Mouse (Mus musculus): ENCODE measurements at regions not wholly inside any gene's neighbourhood (a gene's known extent, or its start where the extent isn't known, plus 50 kb on each side); places are given as distances from the start of the nearest gene placed in this dataset. TPM values are rescaled to one million over a fixed set of nuclear protein-coding genes. Genes with fewer than 3 reads are reported as not detected.

DNA sequence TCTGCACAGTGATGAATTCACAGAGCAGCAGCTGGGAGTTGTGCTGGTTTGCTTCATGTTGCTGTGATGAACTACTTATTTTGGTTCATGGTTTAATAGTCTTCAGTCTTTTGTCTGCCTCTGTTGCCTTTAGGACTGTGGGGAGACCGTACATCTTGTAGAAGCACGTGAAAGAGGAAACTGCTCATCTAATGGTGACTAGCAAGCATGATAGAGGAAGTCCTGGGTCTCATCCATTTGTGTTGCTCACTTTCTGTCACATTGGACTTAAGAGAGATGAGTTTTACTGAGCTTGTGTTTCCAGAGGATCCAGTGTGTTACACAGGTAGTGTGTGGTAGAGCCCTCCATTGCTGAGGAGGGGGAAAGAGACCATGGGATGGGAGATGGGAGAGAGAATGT is 67.6 kb upstream of the Prdm1 start:
- no peak for DNase-seq (ENCODE audit: low spot score in 2 of 2)

DNA sequence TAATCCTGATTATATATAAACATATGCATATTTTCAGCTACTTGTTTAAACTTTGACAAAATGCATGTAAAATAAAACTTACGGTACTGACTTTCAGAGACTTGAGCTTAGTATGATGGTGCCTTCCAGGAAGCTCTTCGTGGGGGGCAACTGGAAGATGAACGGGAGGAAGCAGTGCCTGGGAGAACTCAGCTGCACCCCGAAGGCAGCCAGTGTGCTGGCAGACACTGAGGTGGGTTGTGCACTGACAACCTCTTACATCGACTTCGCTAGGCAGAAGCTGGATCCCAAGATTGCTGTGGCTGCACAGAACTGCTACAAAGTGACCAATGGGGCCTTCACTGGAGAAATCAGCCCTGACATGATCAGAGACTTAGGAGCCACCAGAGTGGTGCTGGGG is 61.5 kb upstream of the Prdm1 start:
- no peak for DNase-seq (ENCODE audit: low spot score in 2 of 2)

DNA sequence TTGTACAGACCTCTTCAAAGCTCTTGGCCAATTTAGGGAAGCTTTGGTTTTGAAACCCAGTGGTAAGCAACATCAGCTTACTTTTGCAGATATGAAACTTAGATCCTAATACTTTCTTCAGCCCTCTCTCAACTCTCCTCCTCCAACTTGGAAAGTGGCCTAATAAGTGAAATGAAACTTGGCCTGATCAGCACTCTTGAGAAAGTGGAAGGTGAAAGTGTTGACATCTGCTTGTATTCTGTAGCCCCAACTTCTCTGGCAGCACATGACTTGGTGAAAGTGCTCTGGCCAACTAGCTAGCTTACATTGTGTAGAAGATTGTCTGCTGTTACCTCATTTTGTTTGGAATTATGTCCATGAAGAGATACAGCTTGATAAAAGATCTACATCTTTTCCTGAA is 61.1 kb upstream of the Prdm1 start:
- no peak for DNase-seq (ENCODE audit: low spot score in 2 of 2)

DNA sequence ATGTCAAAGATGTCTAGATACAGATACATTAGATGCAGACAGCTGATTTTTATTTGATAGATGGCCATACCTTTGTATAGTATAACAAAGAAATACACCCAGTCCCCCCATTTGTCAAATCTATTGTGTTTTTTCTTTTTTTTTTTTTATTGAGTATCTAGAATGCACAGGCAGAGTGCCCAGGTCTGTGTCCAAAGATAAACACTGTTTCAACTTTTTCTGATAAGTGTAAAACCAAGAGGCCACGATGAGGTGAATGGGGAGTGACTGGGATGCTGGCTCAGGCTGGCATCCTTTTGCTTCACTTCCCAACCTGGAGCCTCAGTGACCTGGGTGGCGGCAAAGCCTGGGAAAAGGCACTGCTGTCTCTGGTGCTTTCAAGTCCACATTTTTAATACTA is 54.4 kb upstream of the Prdm1 start:
- no peak for DNase-seq (ENCODE audit: low spot score in 2 of 2)

Small RNA genes in the stretch of these regions (microRNA-seq; reads per million reads assigned to microRNA genes)
- gene Gm24271, result not detected
